ENCODE assay signal across 9 mouse cellular contexts in genomic region chr2:154659531-154660074, GRCm38 (mm10). TPM values are rescaled to one million over a fixed set of nuclear protein-coding genes. Genes with fewer than 3 reads are reported as not detected.
DNase-seq lines count a peak whose midpoint lies in the region; ATAC-seq and TF ChIP-seq lines count a peak whose summit lies in the region.
"Had no signal": no experiment of that assay in that cellular context is flagged by ENCODE, and none has a peak within 500 bp of the region (broad histone marks: within the 10 kb centered on the region; RNA-seq: fewer than 3 reads in every experiment).

No protein-coding gene starts in this region.

- no peaks in the 10 kb centered on the region for H3K9me3 ChIP-seq in lung, embryonic 15.5 days
- H3K9me3 ChIP-seq in intestine, embryonic 15.5 days = no peaks in the 10 kb centered on the region

- no peaks in the 10 kb centered on the region for H3K27me3 ChIP-seq in lung, embryonic 15.5 days
- H3K27me3 ChIP-seq in intestine, embryonic 15.5 days (replicated peaks) = no peaks in the 10 kb centered on the region

- H3K9ac ChIP-seq in lung, embryonic 15.5 days = peak overlapping the region; percentile 89; the same call in 1 of the 2 replicates
- no peak overlapping the region for H3K9ac ChIP-seq in intestine, embryonic 15.5 days

- H3K36me3 ChIP-seq in lung, embryonic 15.5 days = peaks cover 17% of the 10 kb centered on the region
- H3K36me3 ChIP-seq in intestine, embryonic 15.5 days = no peaks in the 10 kb centered on the region; the same call in 1 of the 2 replicates

- peaks cover 21% of the 10 kb centered on the region for H3K4me1 ChIP-seq in lung, embryonic 15.5 days
- H3K4me1 ChIP-seq in intestine, embryonic 15.5 days (replicated peaks) = peaks cover 15% of the 10 kb centered on the region
- H3K4me1 ChIP-seq in olfactory bulb, adult 2 months (ENCODE audit: control insufficient read depth, insufficient read depth, low read length) = peaks cover 7% of the 10 kb centered on the region

- TF ChIP-seq CTCF in olfactory bulb, adult 2 months (IDR thresholded peaks at IDR 0.05; ENCODE audit: insufficient read depth, low read depth, low read length) = no peak

- no peak for TF ChIP-seq POLR2A in olfactory bulb, adult 2 months (IDR thresholded peaks at IDR 0.05; ENCODE audit: insufficient read depth, low read depth, low read length)

- H3K4me3 ChIP-seq in lung, embryonic 15.5 days = peak overlapping the region; percentile 3; the same call in 1 of the 2 replicates
- H3K4me3 ChIP-seq in intestine, embryonic 15.5 days (replicated peaks) = no peak overlapping the region
- peak overlapping the region; percentile 27; the same call in 1 of the 2 replicates for H3K4me3 ChIP-seq in olfactory bulb, adult 2 months (ENCODE audit: insufficient read depth, low read depth, low read length)

- no peak overlapping the region for H3K27ac ChIP-seq in lung, embryonic 15.5 days
- H3K27ac ChIP-seq in intestine, embryonic 15.5 days = no peak overlapping the region
- H3K27ac ChIP-seq in olfactory bulb, adult 2 months (ENCODE audit: insufficient read depth, low read depth, low read length) = peak overlapping the region; percentile 12; the same call in 1 of the 2 replicates

- ATAC-seq in CD4-positive, CD25-positive, alpha-beta regulatory T cell, adult 4 months = no peak
- ATAC-seq in lung, embryonic 15.5 days (ENCODE audit: borderline replicate concordance, extremely low read depth, low FRiP score, low TSS enrichment) = no peak
- no peak for ATAC-seq in intestine, embryonic 15.5 days
- ATAC-seq: activated CD4-positive, CD25-positive, alpha-beta regulatory T cell, adult 4 months had no signal

- peak overlapping the region; percentile 70; the same call in 1 of the 2 replicates for H3K4me2 ChIP-seq in lung, embryonic 15.5 days
- H3K4me2 ChIP-seq in intestine, embryonic 15.5 days (replicated peaks) = peak overlapping the region; percentile 68

- 83% methylated on average over 4 of the region's 5 CpGs for WGBS in lung, embryonic 15.5 days
- WGBS in intestine, embryonic 15.5 days = 93% methylated on average over 5 of the region's 5 CpGs
- WGBS in olfactory bulb, adult 2 months = 34% methylated on average over 5 of the region's 5 CpGs

- peak; percentile 34 for DNase-seq in CD4-positive, CD25-positive, alpha-beta regulatory T cell, adult 2 months (ENCODE audit: low read depth, low spot score)
- no peak for DNase-seq in lung, postnatal 36 days
- DNase-seq in cerebellum, postnatal 4 days (ENCODE audit: low spot score in 2 of 2) = no peak
- no peak for DNase-seq in thymus, postnatal 4 days

RNA-seq across cellular contexts. Expression of gene Chmp4b, which starts 8.1 kb away (rescaled TPM):
- 1 to 10 TPM; 2.4 to 6.2 TPM for polyA plus RNA-seq in CD4-positive, CD25-positive, alpha-beta regulatory T cell, adult 4 months (2017; shearing (Covaris generic))
- polyA plus RNA-seq in lung, embryonic 15.5 days (2015; fragmentation: Nextera tagmentation; extraction: Ambion mirVana) = 27.2 and 27.6 TPM in 2 replicates
- 36.3 and 36.4 TPM in 2 replicates for polyA plus RNA-seq in intestine, embryonic 15.5 days (2015; fragmentation: Nextera tagmentation; extraction: Ambion mirVana)
- 288 TPM in 1 of 2 replicates, not detected in the other for polyA plus RNA-seq in olfactory bulb, adult 2 months (2012; ENCODE audit: insufficient read depth, insufficient read length, low replicate concordance, missing spikeins)

RNA-seq across cellular contexts. Expression of gene 4930519P11Rik, which starts 46.4 kb away (rescaled TPM):
- not detected for polyA plus RNA-seq in CD4-positive, CD25-positive, alpha-beta regulatory T cell, adult 4 months (2017; shearing (Covaris generic))
- polyA plus RNA-seq in lung, embryonic 15.5 days (2015; fragmentation: Nextera tagmentation; extraction: Ambion mirVana) = not detected in 2 replicates
- polyA plus RNA-seq in intestine, embryonic 15.5 days (2015; fragmentation: Nextera tagmentation; extraction: Ambion mirVana) = not detected in 2 replicates
- not detected in 2 replicates for polyA plus RNA-seq in olfactory bulb, adult 2 months (2012; ENCODE audit: insufficient read depth, insufficient read length, low replicate concordance, missing spikeins)
- polyA plus RNA-seq: activated CD4-positive, CD25-positive, alpha-beta regulatory T cell, adult 4 months had no signal

RNA-seq across cellular contexts. Expression of gene Zfp341, which starts 46.5 kb away (rescaled TPM):
- under 1 TPM; 0.39 to 0.93 TPM for polyA plus RNA-seq in CD4-positive, CD25-positive, alpha-beta regulatory T cell, adult 4 months (2017; shearing (Covaris generic))
- polyA plus RNA-seq in lung, embryonic 15.5 days (2015; fragmentation: Nextera tagmentation; extraction: Ambion mirVana) = 1.0 TPM in 2 replicates
- polyA plus RNA-seq in intestine, embryonic 15.5 days (2015; fragmentation: Nextera tagmentation; extraction: Ambion mirVana) = 0.69 and 1.0 TPM in 2 replicates
- not detected in 2 replicates for polyA plus RNA-seq in olfactory bulb, adult 2 months (2012; ENCODE audit: insufficient read depth, insufficient read length, low replicate concordance, missing spikeins)

RNA-seq across cellular contexts. Expression of gene Pxmp4, which starts 56.1 kb away (rescaled TPM):
- 10 to 100 TPM; 15.4 to 20.9 TPM for polyA plus RNA-seq in CD4-positive, CD25-positive, alpha-beta regulatory T cell, adult 4 months (2017; shearing (Covaris generic))
- 26.4 and 29.1 TPM in 2 replicates for polyA plus RNA-seq in lung, embryonic 15.5 days (2015; fragmentation: Nextera tagmentation; extraction: Ambion mirVana)
- 28.0 and 32.9 TPM in 2 replicates for polyA plus RNA-seq in intestine, embryonic 15.5 days (2015; fragmentation: Nextera tagmentation; extraction: Ambion mirVana)
- polyA plus RNA-seq in olfactory bulb, adult 2 months (2012; ENCODE audit: insufficient read depth, insufficient read length, low replicate concordance, missing spikeins) = not detected in 2 replicates
